Mouse (Mus musculus) cerebellum, adult (tissue): ENCODE measurements around the gene Sox10.
A peak's percentile ranks its signal among the peaks of the same experiment; 100 is the strongest.

Experiments
- ATAC-seq: cut with Nextera tagmentation; 2 replicates; pipeline ENCODE4 v1.9.2; 2017; ENCODE audit warnings: mild to moderate bottlenecking, moderate library complexity, mixed read lengths; ENCODE audit not compliant: insufficient number of reproducible peaks, low FRiP score, low TSS enrichment

Sox10 gene

DNA sequence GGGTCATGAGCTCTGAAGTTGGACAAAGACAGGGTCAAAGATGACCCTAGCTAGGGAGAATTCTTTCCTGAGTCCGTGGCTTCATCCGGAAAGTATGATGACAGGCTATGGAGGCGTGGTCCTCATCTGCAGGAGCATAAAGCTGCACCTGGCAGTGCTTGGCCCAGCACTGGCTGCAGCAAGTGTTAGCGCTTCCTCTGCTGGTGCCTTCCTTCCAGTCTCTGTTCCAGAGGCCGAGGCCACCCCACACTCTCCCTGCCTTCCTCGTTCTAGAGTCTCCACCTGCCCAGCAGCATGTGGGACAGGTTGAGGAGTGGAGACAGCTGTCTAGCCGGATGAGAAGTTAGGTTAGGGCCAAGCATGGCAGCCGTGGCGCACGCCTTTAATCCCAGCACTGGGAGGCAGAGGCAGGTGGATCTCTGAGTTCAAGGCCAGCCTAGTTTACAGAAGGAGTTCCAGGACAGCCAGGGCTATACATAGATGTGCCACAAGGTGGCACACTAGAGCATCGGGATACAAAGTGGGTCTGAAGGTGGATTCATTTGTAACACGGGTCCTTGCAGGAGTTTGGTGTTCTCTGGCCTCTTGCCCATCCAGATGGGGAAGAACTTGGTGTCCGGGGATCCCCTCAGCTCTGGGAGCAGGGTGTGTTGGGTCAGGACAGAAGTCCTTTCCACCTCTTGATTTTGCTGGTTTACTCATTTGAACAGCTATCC is 38.7 kb downstream of the Sox10 start:
- no peak for ATAC-seq

- no peak for ATAC-seq
Measured at GRCm38 (mm10) chr15:79124331-79124875, 40.6 kb downstream of the Sox10 start.

- no peak for ATAC-seq
Measured at GRCm38 (mm10) chr15:79123751-79124150, 41.3 kb downstream of the Sox10 start.

DNA sequence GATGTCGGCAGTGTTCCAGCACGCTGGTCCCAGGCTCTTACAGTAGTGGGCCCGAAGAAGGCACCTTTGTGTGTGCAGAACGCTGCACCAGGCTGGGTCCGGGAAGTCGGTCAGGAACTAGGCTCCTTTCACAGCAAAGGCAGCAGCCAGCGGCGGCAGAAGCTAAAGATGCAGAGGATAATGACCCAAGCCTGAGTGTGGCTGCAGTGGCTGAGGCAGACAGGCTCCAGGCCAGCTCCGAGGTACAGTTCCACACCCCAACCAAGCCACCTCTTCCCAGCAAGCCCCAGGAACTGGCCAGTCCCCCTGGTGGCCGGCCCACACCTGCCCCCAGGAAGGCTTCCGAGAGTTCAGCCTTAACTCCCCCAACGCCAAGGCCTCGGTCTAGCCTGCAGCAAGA is 42.5 kb downstream of the Sox10 start:
- no peak for ATAC-seq

GRCm38 (mm10) chr15:79122119-79122518 is 42.9 kb downstream of the Sox10 start:
- no peak for ATAC-seq

- ATAC-seq, result no peak
Measured at GRCm38 (mm10) chr15:79119491-79119890, 45.5 kb downstream of the Sox10 start.

DNA sequence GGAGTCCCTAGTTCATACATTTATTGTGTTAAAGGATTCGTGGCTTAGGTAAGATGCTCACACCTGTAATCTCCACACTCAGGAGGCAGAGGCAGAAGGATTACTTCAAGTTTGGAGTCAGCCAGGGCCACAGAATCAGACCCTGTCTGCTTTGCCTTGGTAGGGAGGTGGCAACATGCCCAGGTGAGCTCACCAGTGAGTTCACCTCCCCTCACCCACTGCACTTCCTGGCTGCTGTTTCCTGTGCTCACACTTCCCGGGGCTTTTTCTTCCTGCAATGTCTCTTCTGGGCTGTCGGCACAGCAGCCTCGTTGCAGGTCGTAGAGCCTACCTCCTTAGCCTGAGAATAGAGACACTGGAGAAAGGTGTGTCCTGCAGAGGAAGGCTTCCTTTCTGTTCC is 49.8 kb downstream of the Sox10 start:
- no peak for ATAC-seq

- ATAC-seq, result no peak
Measured at GRCm38 (mm10) chr15:79111774-79112173, 53.3 kb downstream of the Sox10 start.

DNA sequence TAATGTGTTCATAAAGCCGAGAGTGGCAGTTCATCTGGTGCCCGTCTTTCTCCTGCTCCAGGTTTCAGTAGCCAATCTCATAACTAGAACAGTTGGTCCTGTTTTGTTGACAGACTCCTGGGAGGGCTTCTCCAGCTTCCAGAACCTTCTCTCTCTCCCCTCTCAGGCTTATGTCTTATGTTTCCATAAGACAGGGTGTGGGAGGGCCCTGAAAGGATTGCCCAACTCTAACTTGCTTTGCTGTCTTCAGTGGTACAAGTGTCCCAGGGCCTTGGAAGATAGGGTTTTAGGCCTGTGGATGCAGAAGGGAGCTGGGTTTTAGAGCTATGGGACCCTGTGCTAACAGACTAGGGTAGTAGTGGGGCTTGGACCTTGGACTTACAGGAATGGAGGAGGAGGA is 54.5 kb downstream of the Sox10 start:
- no peak for ATAC-seq

- no peak for ATAC-seq
Measured at GRCm38 (mm10) chr15:79110031-79110430, 55.0 kb downstream of the Sox10 start.

- peak; percentile 59; the same call in 1 of the 2 replicates for ATAC-seq
Measured at GRCm38 (mm10) chr15:79109321-79109934, 55.6 kb downstream of the Sox10 start.

GRCm38 (mm10) chr15:79108421-79109320 is 56.4 kb downstream of the Sox10 start, which contains the start of gene Micall1:
TSS of gene Micall1 (plus strand) at chr15:79108898.
- ATAC-seq, result peak; percentile 69

GRCm38 (mm10) chr15:79107966-79108365 is 57.1 kb downstream of the Sox10 start:
- no peak for ATAC-seq

DNA sequence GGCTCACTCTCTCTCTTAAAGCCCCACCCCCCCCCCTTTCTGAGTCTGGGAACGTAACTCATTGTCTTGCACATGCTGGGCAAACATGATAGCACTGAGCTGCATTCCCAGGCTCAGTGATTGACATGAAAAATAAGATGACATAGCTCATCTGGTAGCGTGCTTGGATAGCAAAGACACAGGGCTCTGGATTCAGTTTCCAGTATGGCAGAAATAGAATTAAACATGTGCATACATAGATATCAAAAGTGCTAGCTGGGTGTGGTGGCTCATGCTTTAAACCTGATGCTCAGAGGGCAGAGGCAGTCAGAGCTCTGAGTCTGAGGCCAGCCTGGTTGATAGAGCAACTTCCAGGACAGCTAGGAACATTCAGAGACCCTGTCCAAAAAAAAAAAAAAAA is 59.2 kb downstream of the Sox10 start:
- no peak for ATAC-seq
